Mouse (Mus musculus) MEL (cell line): ENCODE measurements at regions not wholly inside any gene's neighbourhood (a gene's known extent, or its start where the extent isn't known, plus 50 kb on each side); places are given as distances from the start of the nearest gene placed in this dataset.
A peak's percentile ranks its signal among the peaks of the same experiment; 100 is the strongest.

ENCODE experiments used
- DNase-seq: peaks from one replicate; pipeline ENCODE4 v3.0.0; 2011; ENCODE audit warnings: low read depth, low spot score
- H3K27ac ChIP-seq: 2 replicates; pipeline ENCODE4 v1.5.1; 2012; ENCODE audit warnings: low read depth, mild to moderate bottlenecking, control low read depth, low read length, moderate library complexity; ENCODE audit not compliant: control insufficient read depth
- H3K27me3 ChIP-seq, 2 experiments: fragments of 150-350 bp in 1 of 2; sonication (generic) in 1 of 2; 2 replicates each; pipeline ENCODE4 v1.6.1; 2012; ENCODE audit warnings: low read length in 2 of 2, mild to moderate bottlenecking in 2 of 2, improper control_type of control experiment in 1 of 2, moderate library complexity in 1 of 2; ENCODE audit not compliant: insufficient read depth in 2 of 2, control insufficient read depth in 1 of 2
- H3K36me3 ChIP-seq, 2 experiments: 2 replicates each; pipeline ENCODE4 v1.6.1; 2012 to 2014; ENCODE audit warnings: low read length in 2 of 2, improper control_type of control experiment in 1 of 2, inconsistent platforms in 1 of 2, mild to moderate bottlenecking in 1 of 2; ENCODE audit not compliant: insufficient read depth in 2 of 2, control insufficient read depth in 1 of 2
- H3K4me1 ChIP-seq, 2 experiments: fragments of 150-350 bp in 1 of 2; sonication (generic) in 1 of 2; 2 replicates each; pipeline ENCODE4 v1.6.1; 2012; ENCODE audit warnings: low read length in 2 of 2, improper control_type of control experiment in 1 of 2, mild to moderate bottlenecking in 1 of 2; ENCODE audit not compliant: insufficient read depth in 2 of 2, control insufficient read depth in 1 of 2
- H3K4me3 ChIP-seq, 2 experiments: fragments of 150-350 bp in 1 of 2; sonication (generic) in 1 of 2; 2 replicates each; pipeline ENCODE4 v1.5.1; 2012; ENCODE audit warnings: low read depth in 2 of 2, low read length in 2 of 2, mild to moderate bottlenecking in 2 of 2, moderate library complexity in 2 of 2, control low read depth in 1 of 2, improper control_type of control experiment in 1 of 2; ENCODE audit not compliant: control insufficient read depth in 1 of 2, insufficient read depth in 1 of 2
- H3K79me2 ChIP-seq: 2 replicates; pipeline ENCODE4 v1.6.1; 2012; ENCODE audit warnings: mild to moderate bottlenecking, low read length, moderate library complexity; ENCODE audit not compliant: control insufficient read depth, poor library complexity, insufficient read depth
- H3K9ac ChIP-seq: 2 replicates; pipeline ENCODE4 v1.6.1; 2012; ENCODE audit warnings: low read depth, mild to moderate bottlenecking, control low read depth, low read length, moderate library complexity; ENCODE audit not compliant: control insufficient read depth, poor library complexity, severe bottlenecking
- H3K9me3 ChIP-seq: fragments of 150-350 bp; sonication (generic); replicated peaks from 2 replicates; pipeline ENCODE4 v1.6.1; 2012; ENCODE audit warnings: mild to moderate bottlenecking, low read length, improper control_type of control experiment, moderate library complexity; ENCODE audit not compliant: insufficient read depth
- BHLHE40 ChIP-seq: IDR thresholded peaks from 2 replicates; pipeline ENCODE4 v1.6.1; 2012; ENCODE audit warnings: low read depth, mild to moderate bottlenecking, inconsistent platforms, low read length, improper control_type of control experiment, borderline replicate concordance
- CHD1 ChIP-seq: IDR thresholded peaks from 2 replicates; pipeline ENCODE4 v1.6.1; 2012; ENCODE audit warnings: low read depth, mild to moderate bottlenecking, inconsistent platforms, low read length, improper control_type of control experiment
- CTCF ChIP-seq, 3 experiments: IDR thresholded peaks in 2 of 3; conservative IDR thresholded peaks in 1 of 3; 2 replicates each; pipeline ENCODE4 v1.5.1; 2011 to 2012; ENCODE audit warnings: low read length in 3 of 3, low read depth in 2 of 3, mild to moderate bottlenecking in 2 of 3, improper control_type of control experiment in 1 of 3, inconsistent platforms in 1 of 3, mixed read lengths in 1 of 3, moderate library complexity in 1 of 3; ENCODE audit not compliant: control insufficient read depth in 1 of 3, insufficient read depth in 1 of 3, poor library complexity in 1 of 3, severe bottlenecking in 1 of 3
- E2F4 ChIP-seq: IDR thresholded peaks from 2 replicates; pipeline ENCODE4 v1.6.1; 2011; ENCODE audit warnings: low read depth, low read length, improper control_type of control experiment, borderline replicate concordance
- EP300 ChIP-seq, 2 experiments: IDR thresholded peaks; 2 replicates each; pipeline ENCODE4 v1.6.1; 2011; ENCODE audit warnings: improper control_type of control experiment in 2 of 2, low read length in 2 of 2, low read depth in 1 of 2, mild to moderate bottlenecking in 1 of 2
- HCFC1 ChIP-seq: IDR thresholded peaks from 2 replicates; pipeline ENCODE4 v1.6.1; 2012; ENCODE audit warnings: low read depth, mild to moderate bottlenecking, inconsistent platforms, low read length, improper control_type of control experiment, moderate library complexity
- JUND ChIP-seq: IDR thresholded peaks from 2 replicates; pipeline ENCODE4 v1.6.1; 2011; ENCODE audit warnings: low read depth, mild to moderate bottlenecking, improper control_type of control experiment, low read length
- KAT2A ChIP-seq: conservative IDR thresholded peaks from 2 replicates; pipeline ENCODE4 v1.6.1; 2012; ENCODE audit warnings: low read depth, low read length, improper control_type of control experiment, inconsistent platforms
- MEF2A ChIP-seq: IDR thresholded peaks from 2 replicates; pipeline ENCODE4 v1.6.1; 2014; ENCODE audit warnings: low read depth, mild to moderate bottlenecking, inconsistent platforms, low read length, improper control_type of control experiment; ENCODE audit not compliant: poor library complexity, insufficient replicate concordance, severe bottlenecking; ENCODE audit errors: extremely low read depth
- MYB ChIP-seq: IDR thresholded peaks from 2 replicates; pipeline ENCODE4 v1.6.1; 2011; ENCODE audit warnings: mild to moderate bottlenecking, low read depth, low read length, improper control_type of control experiment
- MYC ChIP-seq: IDR thresholded peaks from 2 replicates; pipeline ENCODE4 v1.6.1; 2011; ENCODE audit warnings: low read depth, mild to moderate bottlenecking, low read length, improper control_type of control experiment, moderate library complexity
- NELFE ChIP-seq: IDR thresholded peaks from 2 replicates; pipeline ENCODE4 v1.6.1; 2011; ENCODE audit warnings: low read depth, low read length, improper control_type of control experiment
- NRF1 ChIP-seq: IDR thresholded peaks from 2 replicates; pipeline ENCODE4 v1.6.1; 2014; ENCODE audit warnings: low read depth, mild to moderate bottlenecking, inconsistent platforms, low read length, improper control_type of control experiment, moderate library complexity; ENCODE audit not compliant: poor library complexity, insufficient read depth, severe bottlenecking
- POLR2AphosphoS2 ChIP-seq: IDR thresholded peaks from 2 replicates; pipeline ENCODE4 v1.6.1; 2011; ENCODE audit warnings: low read length, improper control_type of control experiment
- SMC3 ChIP-seq: IDR thresholded peaks from 2 replicates; pipeline ENCODE4 v1.6.1; 2011; ENCODE audit warnings: low read depth, low read length, improper control_type of control experiment
- TBP ChIP-seq: IDR thresholded peaks from 2 replicates; pipeline ENCODE4 v1.8.0; 2011; ENCODE audit warnings: low read depth, low read length, improper control_type of control experiment
- TCF12 ChIP-seq: IDR thresholded peaks from 2 replicates; pipeline ENCODE4 v1.6.1; 2014; ENCODE audit warnings: low read depth, mild to moderate bottlenecking, inconsistent platforms, low read length, improper control_type of control experiment, moderate library complexity
- UBTF ChIP-seq: IDR thresholded peaks from 2 replicates; pipeline ENCODE4 v1.6.1; 2012; ENCODE audit warnings: low read depth, mild to moderate bottlenecking, inconsistent platforms, low read length, improper control_type of control experiment, moderate library complexity, borderline replicate concordance; ENCODE audit not compliant: insufficient read depth
- USF1 ChIP-seq: IDR thresholded peaks from 2 replicates; pipeline ENCODE4 v1.6.1; 2014; ENCODE audit warnings: low read depth, mild to moderate bottlenecking, inconsistent platforms, low read length, improper control_type of control experiment, moderate library complexity
- ZC3H11A ChIP-seq: IDR thresholded peaks from 2 replicates; pipeline ENCODE4 v1.6.1; 2012; ENCODE audit warnings: low read depth, mild to moderate bottlenecking, inconsistent platforms, low read length, improper control_type of control experiment
- ZNF384 ChIP-seq: IDR thresholded peaks from 2 replicates; pipeline ENCODE4 v1.6.1; 2012; ENCODE audit warnings: low read depth, mild to moderate bottlenecking, inconsistent platforms, low read length, improper control_type of control experiment

- no peaks in the 10 kb centered on the region; a peak in 1 of 4 replicates for H3K27me3 ChIP-seq
- no peak overlapping the region for H3K27ac ChIP-seq
- DNase-seq: no peak
- H3K79me2 ChIP-seq: no peaks in the 10 kb centered on the region
- H3K36me3 ChIP-seq: no peaks in the 10 kb centered on the region
- no peak overlapping the region for H3K4me3 ChIP-seq
- H3K9me3 ChIP-seq: no peaks in the 10 kb centered on the region
- no peak overlapping the region for H3K9ac ChIP-seq
- no peaks in the 10 kb centered on the region for H3K4me1 ChIP-seq
- no peak for TF ChIP-seq ZC3H11A
- TF ChIP-seq TCF12: 0 out of 2 replicates have a peak, but pooled peaks have one; percentile 21
- TF ChIP-seq EP300 (IDR thresholded peaks at IDR 0.05; ENCODE audit: low read depth in 1 of 2, low read length in 2 of 2): peak in 1 of 2 experiments; percentile 22; a peak in 1 of 4 replicates
Measured at GRCm38 (mm10) chr1:193697857-193698256, 327.8 kb upstream of the Camk1g start.

- Histone ChIP-seq H3K4me1 (no peaks in the 10 kb centered on the region), H3K9ac (no peak overlapping the region), H3K9me3 (no peaks in the 10 kb centered on the region), H3K4me3 (no peak overlapping the region), H3K27ac (no peak overlapping the region), H3K79me2 (no peaks in the 10 kb centered on the region), H3K36me3 (no peaks in the 10 kb centered on the region), H3K27me3 (no peaks in the 10 kb centered on the region; a peak in 1 of 4 replicates)
- no peak for TF ChIP-seq MYC
- no peak for TF ChIP-seq NELFE
- no peak for TF ChIP-seq ZNF384
- TF ChIP-seq MYB: no peak
- no peak for TF ChIP-seq MEF2A
- no peak for TF ChIP-seq CTCF (IDR thresholded peaks at IDR 0.05 in 2 of 3, conservative IDR thresholded peaks at IDR 0.05 in 1 of 3; ENCODE audit: control insufficient read depth in 1 of 3, insufficient read depth in 1 of 3, low read depth in 2 of 3, low read length in 3 of 3, poor library complexity in 1 of 3, severe bottlenecking in 1 of 3)
- no peak for TF ChIP-seq USF1
- no peak for TF ChIP-seq BHLHE40
- no peak for TF ChIP-seq E2F4
- TF ChIP-seq HCFC1: no peak
- TF ChIP-seq NRF1: no peak
- TF ChIP-seq CHD1: no peak
- no peak for TF ChIP-seq JUND
- no peak for TF ChIP-seq SMC3
- TF ChIP-seq TBP: no peak
- no peak for TF ChIP-seq KAT2A
- no peak for TF ChIP-seq UBTF
- no peak for TF ChIP-seq POLR2AphosphoS2
- no peak for DNase-seq
Measured at GRCm38 (mm10) chr1:193697001-193697400, 326.9 kb upstream of the Camk1g start.
